Mouse (Mus musculus) frontal cortex, postnatal 10 days (tissue): ENCODE measurements at regions not wholly inside any gene's neighbourhood (a gene's known extent, or its start where the extent isn't known, plus 50 kb on each side); places are given as distances from the start of the nearest gene placed in this dataset.
A peak's percentile ranks its signal among the peaks of the same experiment; 100 is the strongest.

ENCODE experiments used
- DNase-seq, 2 experiments: peaks; one replicate each; pipeline ENCODE4 v3.0.0; 2022; ENCODE audit warnings: low spot score in 2 of 2, mixed read lengths in 1 of 2

GRCm38 (mm10) chr1:52397460-52397859 lies 103.0 kb downstream of the Nab1 start:
- no peak for DNase-seq

GRCm38 (mm10) chr1:52392933-52393332 lies 107.5 kb downstream of the Nab1 start:
- no peak for DNase-seq

- no peak for DNase-seq
Observed at GRCm38 (mm10) chr1:52388836-52389235, 111.6 kb downstream of the Nab1 start.

GRCm38 (mm10) chr1:52388118-52388517 lies 112.4 kb downstream of the Nab1 start:
- DNase-seq = peak; percentile 32 to 42

- no peak for DNase-seq
Observed at GRCm38 (mm10) chr1:52387062-52387461, 113.4 kb downstream of the Nab1 start.

- DNase-seq = no peak
Observed at GRCm38 (mm10) chr1:52375320-52375719, 125.2 kb downstream of the Nab1 start.

GRCm38 (mm10) chr1:52374666-52375065 lies 125.8 kb downstream of the Nab1 start:
- no peak for DNase-seq

GRCm38 (mm10) chr1:52373817-52374216 lies 126.7 kb downstream of the Nab1 start:
- DNase-seq = no peak

GRCm38 (mm10) chr1:52366386-52366785 lies 133.4 kb upstream of the Gls start:
- DNase-seq = no peak

GRCm38 (mm10) chr1:52363625-52364024 lies 130.6 kb upstream of the Gls start:
- DNase-seq = no peak

- DNase-seq = no peak
Observed at GRCm38 (mm10) chr1:52362976-52363375, 129.9 kb upstream of the Gls start.

GRCm38 (mm10) chr1:52354041-52354582 lies 121.1 kb upstream of the Gls start:
- DNase-seq = peak; percentile 15 to 32

GRCm38 (mm10) chr1:52342127-52342526 lies 109.1 kb upstream of the Gls start:
- no peak for DNase-seq

GRCm38 (mm10) chr1:52338704-52339103 lies 105.7 kb upstream of the Gls start:
- no peak for DNase-seq

GRCm38 (mm10) chr1:52338243-52338642 lies 105.2 kb upstream of the Gls start:
- no peak for DNase-seq

- DNase-seq = no peak
Observed at GRCm38 (mm10) chr1:52336696-52337095, 103.7 kb upstream of the Gls start.

- DNase-seq = no peak
Observed at GRCm38 (mm10) chr1:52332013-52332412, 99.0 kb upstream of the Gls start.

- DNase-seq = peak; percentile 26 to 33
Observed at GRCm38 (mm10) chr1:52331442-52331841, 98.4 kb upstream of the Gls start.

- DNase-seq = no peak
Observed at GRCm38 (mm10) chr1:52330496-52330895, 97.5 kb upstream of the Gls start.

GRCm38 (mm10) chr1:52328507-52328906 lies 95.5 kb upstream of the Gls start:
- no peak for DNase-seq

GRCm38 (mm10) chr1:52324356-52324755 lies 91.3 kb upstream of the Gls start:
- no peak for DNase-seq

- DNase-seq = no peak
Observed at GRCm38 (mm10) chr1:52312076-52312633, 79.1 kb upstream of the Gls start.

GRCm38 (mm10) chr1:52306892-52307291 lies 73.9 kb upstream of the Gls start:
- peak; percentile 31 to 39 for DNase-seq
